Mouse (Mus musculus): ENCODE measurements at regions not wholly inside any gene's neighbourhood (a gene's known extent, or its start where the extent isn't known, plus 50 kb on each side); places are given as distances from the start of the nearest gene placed in this dataset.
"Not testable (repeated sequence)": the region's sequence is repeated elsewhere in the genome, so short reads cannot be mapped to it uniquely, and the experiment has no call there.

DNA sequence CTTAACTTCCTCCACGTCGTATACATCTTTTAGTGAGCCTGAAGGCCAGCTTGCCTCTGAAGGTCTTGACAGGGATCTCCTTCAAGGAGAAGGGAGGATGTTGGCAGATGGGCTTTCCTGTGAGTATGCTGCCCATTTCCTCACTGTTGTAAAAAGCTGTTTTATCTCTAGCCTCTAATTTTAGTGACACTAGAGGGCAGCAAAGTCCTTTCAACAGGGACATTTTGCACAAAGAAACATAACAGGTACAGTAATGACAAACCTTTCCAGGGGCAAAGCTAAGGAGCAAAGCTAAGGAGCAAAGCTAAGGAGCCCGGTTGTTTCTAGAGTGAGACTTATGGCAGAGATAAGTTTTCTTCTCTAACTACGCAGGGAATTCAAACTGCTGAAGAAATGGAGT lies 59.0 kb upstream of the Kbtbd8 start:
- H3K4me2 ChIP-seq = no peak overlapping the region
- WGBS = 58% methylated on average over 4 of the region's 4 CpGs
- no peak overlapping the region for H3K4me3 ChIP-seq (replicated peaks)
- H3K9me3 ChIP-seq (replicated peaks) = no peaks in the 10 kb centered on the region
- H3K9ac ChIP-seq (replicated peaks) = no peak overlapping the region
- H3K27ac ChIP-seq (replicated peaks) = no peak overlapping the region
- no peaks in the 10 kb centered on the region for H3K4me1 ChIP-seq
- H3K36me3 ChIP-seq = no peaks in the 10 kb centered on the region
- ATAC-seq (ENCODE audit: low FRiP score) = no peak
- H3K27me3 ChIP-seq (replicated peaks) = no peaks in the 10 kb centered on the region

DNA sequence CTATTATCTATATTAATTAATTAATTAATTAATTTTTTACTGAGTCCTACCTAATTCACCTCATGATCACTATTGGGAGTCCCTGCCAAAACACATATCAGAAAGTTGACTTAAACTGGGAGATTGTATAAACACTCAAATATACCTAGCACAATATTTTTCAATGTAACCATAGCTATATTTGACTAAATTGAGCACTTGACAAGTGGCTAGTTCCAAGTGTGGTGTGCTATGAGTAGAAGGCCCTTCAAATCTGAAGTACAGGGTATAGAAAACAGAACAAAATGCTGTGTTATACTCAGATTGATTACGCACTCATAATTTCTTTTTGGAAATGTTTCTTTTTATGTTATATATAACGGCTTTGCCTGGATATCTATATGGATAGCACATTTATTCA lies 60.8 kb upstream of the Kbtbd8 start:
- ATAC-seq (ENCODE audit: low FRiP score) = no peak
- H3K4me3 ChIP-seq (replicated peaks) = no peak overlapping the region
- no peaks in the 10 kb centered on the region for H3K4me1 ChIP-seq
- no peaks in the 10 kb centered on the region for H3K27me3 ChIP-seq (replicated peaks)
- no peaks in the 10 kb centered on the region for H3K9me3 ChIP-seq (replicated peaks)
- H3K36me3 ChIP-seq = no peaks in the 10 kb centered on the region
- WGBS = 98% methylated on average over 2 of the region's 2 CpGs
- no peak overlapping the region for H3K4me2 ChIP-seq
- H3K9ac ChIP-seq (replicated peaks) = no peak overlapping the region
- no peak overlapping the region for H3K27ac ChIP-seq (replicated peaks)

DNA sequence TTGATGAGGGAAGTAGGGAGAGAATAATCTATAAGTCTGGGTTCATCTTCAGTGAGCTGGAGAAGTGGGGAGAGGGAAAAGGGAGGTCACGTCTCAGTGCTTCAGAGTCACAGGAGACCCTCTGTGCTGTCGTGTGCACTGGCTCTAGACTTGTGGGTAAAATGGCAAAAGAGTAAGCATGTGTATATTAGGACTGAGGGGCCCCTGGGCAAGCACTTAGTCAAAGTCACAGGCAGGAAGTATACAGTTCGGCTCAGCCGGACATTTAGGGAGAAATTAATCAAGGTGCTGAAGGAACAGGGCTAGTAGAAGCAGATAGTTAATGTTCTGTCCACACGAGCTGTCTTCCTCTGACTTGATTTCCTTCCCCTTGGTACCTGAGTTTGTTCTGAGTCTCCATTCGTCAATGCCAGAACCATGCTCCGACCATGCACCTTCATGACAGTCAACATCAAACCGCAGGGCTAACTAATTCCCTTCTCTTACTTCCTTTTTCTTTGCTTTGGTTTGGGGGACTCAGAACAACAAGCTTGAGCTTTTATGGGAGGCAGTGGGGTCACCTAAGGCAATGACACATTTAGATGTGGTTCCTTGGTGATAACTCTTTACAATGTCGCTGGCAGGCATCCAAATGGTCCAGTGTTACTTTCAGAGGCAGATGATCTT lies 63.2 kb upstream of the Kbtbd8 start:
- Histone ChIP-seq H3K4me1 (no peaks in the 10 kb centered on the region), H3K27ac (replicated peaks) (no peak overlapping the region), H3K27me3 (replicated peaks) (no peaks in the 10 kb centered on the region), H3K9ac (replicated peaks) (no peak overlapping the region), H3K9me3 (replicated peaks) (no peaks in the 10 kb centered on the region), H3K36me3 (no peaks in the 10 kb centered on the region), H3K4me2 (no peak overlapping the region), H3K4me3 (replicated peaks) (no peak overlapping the region)
- 70% methylated on average over 9 of the region's 9 CpGs for WGBS
- no peak for ATAC-seq (ENCODE audit: low FRiP score)

DNA sequence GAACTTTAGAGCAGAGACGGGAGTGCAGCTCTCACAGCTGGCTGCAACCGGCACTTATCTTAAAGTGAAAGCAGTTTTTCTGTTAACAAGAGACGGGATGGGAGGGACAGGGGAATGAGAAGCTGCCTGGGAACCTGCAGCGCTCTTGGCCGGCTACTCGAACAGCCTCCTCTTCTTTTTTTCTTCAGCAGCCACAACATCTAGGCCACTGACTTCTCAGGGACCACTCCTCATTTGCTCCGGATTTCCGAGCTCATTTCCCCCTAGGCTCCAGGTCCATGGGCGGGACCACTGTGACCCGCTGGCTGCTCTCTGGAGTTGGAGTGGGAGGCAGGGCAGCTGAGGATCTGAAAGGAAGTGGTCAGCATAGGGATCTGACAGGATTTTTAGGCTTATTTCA lies 75.7 kb upstream of the Kbtbd8 start:
- not testable (repeated sequence) for H3K9me3 ChIP-seq (replicated peaks); H3K4me1 ChIP-seq; H3K4me3 ChIP-seq (replicated peaks); H3K36me3 ChIP-seq; H3K9ac ChIP-seq (replicated peaks); H3K27ac ChIP-seq (replicated peaks); H3K27me3 ChIP-seq (replicated peaks); H3K4me2 ChIP-seq; ATAC-seq (ENCODE audit: low FRiP score)
- 16% methylated on average over 7 of the region's 10 CpGs for WGBS

GRCm38 (mm10) chr6:95024239-95024638 lies 92.8 kb upstream of the Kbtbd8 start:
- H3K9me3 ChIP-seq (replicated peaks) = no peaks in the 10 kb centered on the region
- WGBS = 5% methylated on average over 4 of the region's 4 CpGs
- no peaks in the 10 kb centered on the region for H3K27me3 ChIP-seq (replicated peaks)
- H3K36me3 ChIP-seq = no peaks in the 10 kb centered on the region
- H3K4me3 ChIP-seq (replicated peaks) = no peak overlapping the region
- H3K4me1 ChIP-seq = no peaks in the 10 kb centered on the region
- ATAC-seq (ENCODE audit: low FRiP score) = no peak
- no peak overlapping the region for H3K4me2 ChIP-seq
- H3K9ac ChIP-seq (replicated peaks) = no peak overlapping the region
- no peak overlapping the region for H3K27ac ChIP-seq (replicated peaks)

- no peaks in the 10 kb centered on the region for H3K9me3 ChIP-seq (replicated peaks)
- no peak overlapping the region for H3K4me2 ChIP-seq
- H3K9ac ChIP-seq (replicated peaks) = no peak overlapping the region
- H3K27me3 ChIP-seq (replicated peaks) = no peaks in the 10 kb centered on the region
- no peaks in the 10 kb centered on the region for H3K4me1 ChIP-seq
- no peak for ATAC-seq (ENCODE audit: low FRiP score)
- H3K27ac ChIP-seq (replicated peaks) = no peak overlapping the region
- no peaks in the 10 kb centered on the region for H3K36me3 ChIP-seq
- H3K4me3 ChIP-seq (replicated peaks) = no peak overlapping the region
- WGBS = 22% methylated on average over 7 of the region's 7 CpGs
These were observed 95.3 kb upstream of the Kbtbd8 start for GRCm38 (mm10) chr6:95021724-95022123.

DNA sequence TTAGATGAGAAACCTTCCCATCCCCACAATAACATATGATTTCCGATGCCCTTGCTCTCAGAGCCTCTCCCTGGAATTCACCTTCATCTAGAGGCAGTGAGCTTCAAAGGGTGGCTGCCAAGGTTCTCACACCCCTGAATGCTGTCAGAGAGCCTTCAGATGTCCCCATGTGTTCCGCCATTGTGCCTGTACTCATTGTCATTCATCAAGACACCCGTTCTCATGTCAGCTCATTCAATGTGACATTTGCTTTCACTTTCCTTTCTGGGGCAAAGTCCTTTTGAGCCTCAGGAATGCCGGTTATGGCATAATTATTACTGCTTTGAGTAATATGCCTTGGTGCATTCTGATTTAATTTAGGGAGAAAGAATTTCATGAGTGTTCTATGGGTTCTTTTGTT lies 99.1 kb upstream of the Kbtbd8 start:
- Histone ChIP-seq H3K4me2 (no peak overlapping the region), H3K4me3 (replicated peaks) (no peak overlapping the region), H3K27me3 (replicated peaks) (no peaks in the 10 kb centered on the region), H3K27ac (replicated peaks) (no peak overlapping the region), H3K9me3 (replicated peaks) (no peaks in the 10 kb centered on the region), H3K36me3 (no peaks in the 10 kb centered on the region), H3K9ac (replicated peaks) (no peak overlapping the region), H3K4me1 (no peaks in the 10 kb centered on the region)
- no peak for ATAC-seq (ENCODE audit: low FRiP score)
- 18% methylated on average over 4 of the region's 4 CpGs for WGBS

GRCm38 (mm10) chr6:95017484-95017883 lies 99.6 kb upstream of the Kbtbd8 start:
- no peak for ATAC-seq (ENCODE audit: low FRiP score)

DNA sequence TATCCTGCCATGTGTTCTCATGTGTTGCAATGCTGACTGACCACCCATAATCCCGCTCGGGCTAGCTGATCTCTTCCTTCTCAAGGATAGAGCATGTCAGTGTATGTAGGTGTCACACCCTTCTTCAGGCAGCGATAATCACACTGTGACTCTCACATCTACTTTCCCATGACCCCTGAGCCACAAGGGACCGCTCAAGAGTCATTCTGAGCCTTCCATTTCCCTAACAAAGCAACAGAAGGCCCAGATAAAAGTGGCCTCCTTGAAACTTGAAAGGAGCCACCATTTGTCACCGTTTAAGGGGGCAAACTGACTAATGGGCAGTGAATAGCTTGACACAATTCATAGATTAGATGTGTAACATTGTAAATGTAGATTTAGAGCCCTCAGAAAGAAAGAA lies 103.9 kb upstream of the Kbtbd8 start:
- 29% methylated on average over 5 of the region's 5 CpGs for WGBS
- Histone ChIP-seq H3K27me3 (replicated peaks) (no peaks in the 10 kb centered on the region), H3K9me3 (replicated peaks) (no peaks in the 10 kb centered on the region), H3K36me3 (no peaks in the 10 kb centered on the region), H3K4me2 (no peak overlapping the region), H3K27ac (replicated peaks) (no peak overlapping the region), H3K4me3 (replicated peaks) (no peak overlapping the region), H3K4me1 (no peaks in the 10 kb centered on the region), H3K9ac (replicated peaks) (no peak overlapping the region)
- ATAC-seq (ENCODE audit: low FRiP score) = no peak

More at GRCm38 (mm10) chr6:95017484-95017883, 99.6 kb upstream of the Kbtbd8 start:
- Histone ChIP-seq H3K9ac (replicated peaks) (no peak overlapping the region), H3K9me3 (replicated peaks) (no peaks in the 10 kb centered on the region), H3K27me3 (replicated peaks) (no peaks in the 10 kb centered on the region), H3K36me3 (no peaks in the 10 kb centered on the region), H3K4me3 (replicated peaks) (no peak overlapping the region), H3K4me1 (no peaks in the 10 kb centered on the region), H3K4me2 (no peak overlapping the region), H3K27ac (replicated peaks) (no peak overlapping the region)
- 37% methylated on average over 3 of the region's 3 CpGs for WGBS

DNA sequence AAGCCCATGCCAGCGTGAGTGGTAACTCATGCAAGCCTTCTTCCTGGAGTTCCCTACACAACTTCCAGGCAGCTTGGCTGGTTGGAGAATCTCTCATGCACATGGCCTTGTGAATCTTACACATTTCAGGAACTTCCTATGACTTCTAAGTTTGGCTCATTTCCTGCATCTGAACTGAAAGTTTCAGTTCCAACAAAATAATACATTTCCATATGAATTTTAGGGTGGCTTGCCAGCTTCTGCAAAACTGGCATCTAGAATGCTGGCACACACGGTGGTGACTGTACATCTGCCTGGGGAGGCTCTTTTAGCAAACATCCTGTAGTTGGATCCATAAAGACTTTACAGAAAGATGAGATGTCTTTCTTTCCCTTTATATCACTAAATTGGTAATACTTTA lies 110.6 kb upstream of the Kbtbd8 start:
- Histone ChIP-seq H3K27me3 (replicated peaks) (no peaks in the 10 kb centered on the region), H3K27ac (replicated peaks) (no peak overlapping the region), H3K9ac (replicated peaks) (no peak overlapping the region), H3K4me2 (no peak overlapping the region), H3K4me3 (replicated peaks) (no peak overlapping the region), H3K9me3 (replicated peaks) (no peaks in the 10 kb centered on the region), H3K4me1 (no peaks in the 10 kb centered on the region), H3K36me3 (no peaks in the 10 kb centered on the region)
- ATAC-seq (ENCODE audit: low FRiP score) = no peak
- WGBS = 83% methylated on average over 2 of the region's 2 CpGs

DNA sequence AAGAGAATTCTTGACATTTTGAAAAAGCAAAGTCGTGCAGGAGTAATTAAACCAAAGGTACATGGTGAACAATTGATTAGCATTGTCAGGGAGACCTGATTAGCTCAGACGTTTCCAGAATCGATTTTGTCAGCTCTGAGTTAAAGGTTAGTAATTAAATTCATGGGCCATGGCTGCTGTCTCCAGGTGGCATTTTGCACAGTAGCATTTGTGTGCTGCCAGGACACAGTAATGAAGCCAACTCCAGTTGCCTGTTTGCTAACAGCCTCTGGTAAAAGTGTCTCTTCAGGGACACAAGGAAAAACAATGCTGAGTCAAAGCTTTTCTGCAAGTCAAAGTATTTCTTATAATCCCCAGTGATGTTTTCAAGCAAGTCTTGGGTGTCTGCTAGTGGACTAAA lies 113.3 kb upstream of the Kbtbd8 start:
- Histone ChIP-seq H3K4me3 (replicated peaks) (no peak overlapping the region), H3K4me1 (no peaks in the 10 kb centered on the region), H3K36me3 (no peaks in the 10 kb centered on the region), H3K4me2 (no peak overlapping the region), H3K9ac (replicated peaks) (no peak overlapping the region), H3K9me3 (replicated peaks) (no peaks in the 10 kb centered on the region), H3K27me3 (replicated peaks) (no peaks in the 10 kb centered on the region), H3K27ac (replicated peaks) (no peak overlapping the region)
- no peak for ATAC-seq (ENCODE audit: low FRiP score)
- WGBS = 23% methylated on average over 3 of the region's 3 CpGs

DNA sequence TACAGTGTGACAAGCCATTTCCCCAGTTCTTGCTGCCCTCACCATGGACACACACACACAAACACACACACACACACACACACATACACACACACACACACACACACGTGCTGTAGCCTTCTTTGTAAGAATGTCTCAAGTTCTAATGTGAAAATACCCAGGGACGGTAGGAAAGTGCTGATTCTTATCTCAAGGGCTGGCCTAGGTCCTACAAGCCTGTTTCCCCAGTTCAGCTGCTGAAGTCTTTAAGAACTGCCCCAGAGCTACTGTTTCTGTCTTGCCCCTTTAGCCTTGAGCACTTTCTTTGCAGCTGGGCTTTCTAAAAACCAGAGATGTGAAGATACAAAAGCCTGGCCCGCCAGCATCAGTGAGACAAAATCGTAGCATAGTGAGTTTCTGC lies 117.5 kb upstream of the Kbtbd8 start:
- no peaks in the 10 kb centered on the region for H3K36me3 ChIP-seq
- 81% methylated on average over 4 of the region's 4 CpGs for WGBS
- no peak for ATAC-seq (ENCODE audit: low FRiP score)
- H3K27me3 ChIP-seq (replicated peaks) = no peaks in the 10 kb centered on the region
- H3K4me2 ChIP-seq = no peak overlapping the region
- no peak overlapping the region for H3K27ac ChIP-seq (replicated peaks)
- no peaks in the 10 kb centered on the region for H3K4me1 ChIP-seq
- no peak overlapping the region for H3K9ac ChIP-seq (replicated peaks)
- H3K4me3 ChIP-seq (replicated peaks) = no peak overlapping the region
- no peaks in the 10 kb centered on the region for H3K9me3 ChIP-seq (replicated peaks)

DNA sequence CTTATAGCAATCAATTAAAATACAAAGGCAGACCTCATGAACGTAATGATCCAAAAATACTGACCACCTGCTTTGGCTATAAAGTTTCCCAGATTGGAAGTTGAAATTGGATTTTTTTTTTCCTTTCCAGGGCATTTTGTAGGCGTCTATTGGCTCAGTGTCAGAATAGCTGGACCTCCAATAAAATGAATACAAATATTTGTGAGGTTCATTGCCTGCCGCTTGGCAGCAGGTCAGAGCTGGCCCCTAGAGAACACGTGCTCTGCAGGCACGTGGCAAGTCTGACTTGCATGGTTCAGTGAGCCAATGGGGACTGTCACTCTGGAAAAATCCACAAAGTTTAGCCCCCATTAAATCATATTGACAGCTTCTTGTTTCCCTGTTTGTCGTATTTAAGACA lies 118.0 kb upstream of the Kbtbd8 start:
- ATAC-seq (ENCODE audit: low FRiP score) = no peak
- H3K27me3 ChIP-seq (replicated peaks) = no peaks in the 10 kb centered on the region
- no peak overlapping the region for H3K4me2 ChIP-seq
- H3K4me1 ChIP-seq = no peaks in the 10 kb centered on the region
- H3K27ac ChIP-seq (replicated peaks) = no peak overlapping the region
- H3K9me3 ChIP-seq (replicated peaks) = no peaks in the 10 kb centered on the region
- WGBS = 43% methylated on average over 6 of the region's 6 CpGs
- no peak overlapping the region for H3K4me3 ChIP-seq (replicated peaks)
- H3K9ac ChIP-seq (replicated peaks) = no peak overlapping the region
- no peaks in the 10 kb centered on the region for H3K36me3 ChIP-seq

All from neural tube, embryonic 15.5 days (tissue).